Mouse (Mus musculus) stomach, embryonic 16.5 days (tissue): Measurements from ENCODE around the gene Mrpl48. TPM values are rescaled to one million over a fixed set of nuclear protein-coding genes. Genes with fewer than 3 reads are reported as not detected.
"Not testable (repeated sequence)": the region's sequence is repeated elsewhere in the genome, so short reads cannot be mapped to it uniquely, and the experiment has no call there.

Experiments used
- ATAC-seq: fragments of 200-750 bp; cut with Nextera tagmentation; 2 replicates; pipeline ENCODE4 v1.8.0; 2017; ENCODE audit warnings: moderate number of reproducible peaks, moderate TSS enrichment; ENCODE audit not compliant: insufficient read depth, low FRiP score
- H3K27ac ChIP-seq: fragments of 300-500 bp; sonication (generic); 2 replicates; pipeline ENCODE4 v1.5.1; 2014; ENCODE audit warnings: low read length
- H3K27me3 ChIP-seq: fragments of 300-500 bp; sonication (generic); 2 replicates; pipeline ENCODE4 v1.6.1; 2014; ENCODE audit warnings: low read length, control low read depth, mixed read lengths; ENCODE audit not compliant: control insufficient read depth, insufficient read depth
- H3K36me3 ChIP-seq: fragments of 300-500 bp; sonication (generic); 2 replicates; pipeline ENCODE4 v1.6.1; 2014; ENCODE audit warnings: low read length; ENCODE audit not compliant: control insufficient read depth, insufficient read depth
- H3K4me1 ChIP-seq: fragments of 300-500 bp; sonication (generic); 2 replicates; pipeline ENCODE4 v1.6.1; 2014; ENCODE audit warnings: low read length, control low read depth, mixed read lengths; ENCODE audit not compliant: control insufficient read depth, insufficient read depth
- H3K4me2 ChIP-seq: fragments of 300-500 bp; sonication (generic); 2 replicates; pipeline ENCODE4 v1.6.1; 2014; ENCODE audit warnings: low read depth, low read length, mixed read lengths
- H3K4me3 ChIP-seq: fragments of 300-500 bp; sonication (generic); replicated peaks from 2 replicates; pipeline ENCODE4 v1.5.1; 2014; ENCODE audit warnings: mild to moderate bottlenecking, low read length
- H3K9ac ChIP-seq: fragments of 300-500 bp; sonication (generic); 2 replicates; pipeline ENCODE4 v1.6.1; 2014; ENCODE audit warnings: low read length
- H3K9me3 ChIP-seq: fragments of 300-500 bp; sonication (generic); replicated peaks from 2 replicates; pipeline ENCODE4 v1.6.1; 2016; ENCODE audit warnings: low read length, control low read depth; ENCODE audit not compliant: control insufficient read depth
- WGBS: fragments of 180-500 bp; shearing (Covaris S2); extraction: QIAGEN DNeasy Blood & Tissue Kit; methylation state at CpG from one replicate; pipeline ENCODE4 v1.1.7; 2014; 5-methylcytosine and 5-hydroxymethylcytosine counted together
- polyA plus RNA-seq: library from polyadenylated mRNA; unstranded; fragments of >200 nt; fragmentation: Nextera tagmentation; extraction: Ambion mirVana; gene quantifications from 2 replicates; pipeline ENCODE4 v1.2.1, GENCODE M21; 2015

The Mrpl48 gene
- polyA plus RNA-seq, 1 experiment from 2014 or later, result 76.9 TPM

- no peak for ATAC-seq
- Histone ChIP-seq H3K36me3 (0 out of 2 replicates have a peak, but pooled peaks cover 3% of the 10 kb centered on the region), H3K4me2 (no peak overlapping the region), H3K4me3 (no peak overlapping the region), H3K27ac (no peak overlapping the region), H3K9ac (no peak overlapping the region), H3K4me1 (no peaks in the 10 kb centered on the region), H3K9me3 (no peaks in the 10 kb centered on the region), H3K27me3 (no peaks in the 10 kb centered on the region)
- 75% methylated on average over 3 of the region's 3 CpGs for WGBS
Observed at GRCm38 (mm10) chr7:100570930-100571715, 37.0 kb downstream of the Mrpl48 start.

- ATAC-seq, result no peak
- Histone ChIP-seq H3K4me2 (no peak overlapping the region), H3K9me3 (no peaks in the 10 kb centered on the region), H3K27ac (no peak overlapping the region), H3K27me3 (no peaks in the 10 kb centered on the region), H3K4me1 (no peaks in the 10 kb centered on the region), H3K4me3 (no peak overlapping the region), H3K9ac (no peak overlapping the region), H3K36me3 (0 out of 2 replicates have a peak, but pooled peaks cover 3% of the 10 kb centered on the region)
Observed at GRCm38 (mm10) chr7:100569907-100570306, 38.2 kb downstream of the Mrpl48 start.

- not testable (repeated sequence) for H3K9ac ChIP-seq, H3K9me3 ChIP-seq, H3K4me2 ChIP-seq, H3K27me3 ChIP-seq, H3K4me3 ChIP-seq, H3K36me3 ChIP-seq, H3K27ac ChIP-seq, H3K4me1 ChIP-seq, ATAC-seq
- 71% methylated on average over 5 of the region's 5 CpGs for WGBS
Observed at GRCm38 (mm10) chr7:100567238-100567637, 40.9 kb downstream of the Mrpl48 start.

GRCm38 (mm10) chr7:100561861-100562587 lies 46.1 kb downstream of the Mrpl48 start:
- ATAC-seq, result no peak
- Histone ChIP-seq H3K27me3 (no peaks in the 10 kb centered on the region), H3K9me3 (no peaks in the 10 kb centered on the region), H3K36me3 (peaks cover 7% of the 10 kb centered on the region), H3K4me3 (no peak overlapping the region), H3K4me1 (no peaks in the 10 kb centered on the region), H3K9ac (no peak overlapping the region), H3K27ac (no peak overlapping the region), H3K4me2 (no peak overlapping the region)
- 81% methylated on average over 11 of the region's 11 CpGs for WGBS

GRCm38 (mm10) chr7:100559331-100559730 lies 48.8 kb downstream of the Mrpl48 start:
- Histone ChIP-seq H3K9ac (no peak overlapping the region), H3K36me3 (peaks cover 7% of the 10 kb centered on the region), H3K4me1 (peaks cover 3% of the 10 kb centered on the region; the same call in 1 of the 2 replicates), H3K9me3 (no peaks in the 10 kb centered on the region), H3K27ac (no peak overlapping the region), H3K4me3 (no peak overlapping the region), H3K27me3 (no peaks in the 10 kb centered on the region), H3K4me2 (no peak overlapping the region)
- ATAC-seq, result no peak
- WGBS, result 78% methylated on average over 4 of the region's 4 CpGs

- no peak overlapping the region for H3K9ac ChIP-seq
- no peak overlapping the region for H3K4me3 ChIP-seq
- no peak for ATAC-seq
- peaks cover 7% of the 10 kb centered on the region for H3K36me3 ChIP-seq
- H3K27ac ChIP-seq, result no peak overlapping the region
- H3K9me3 ChIP-seq, result no peaks in the 10 kb centered on the region
- H3K4me1 ChIP-seq, result peaks cover 3% of the 10 kb centered on the region; the same call in 1 of the 2 replicates
- no peaks in the 10 kb centered on the region for H3K27me3 ChIP-seq
- H3K4me2 ChIP-seq, result no peak overlapping the region
- WGBS, result 67% methylated on average over 5 of the region's 5 CpGs
Observed at GRCm38 (mm10) chr7:100557241-100557640, 50.9 kb downstream of the Mrpl48 start.

GRCm38 (mm10) chr7:100555431-100555951 lies 52.6 kb downstream of the Mrpl48 start:
- WGBS, result 35% methylated on average over 13 of the region's 13 CpGs
- H3K4me2 ChIP-seq, result peak overlapping the region; percentile 28

GRCm38 (mm10) chr7:100554939-100555338 lies 53.2 kb downstream of the Mrpl48 start:
- H3K36me3 ChIP-seq, result no peaks in the 10 kb centered on the region
- WGBS, result 45% methylated on average over 5 of the region's 5 CpGs
- peaks cover 3% of the 10 kb centered on the region; the same call in 1 of the 2 replicates for H3K4me1 ChIP-seq
- no peak overlapping the region for H3K9ac ChIP-seq
- 0 out of 2 replicates have a peak overlapping the region, but pooled peaks have one; percentile 28 for H3K4me2 ChIP-seq
- H3K4me3 ChIP-seq, result no peak overlapping the region
- H3K27me3 ChIP-seq, result no peaks in the 10 kb centered on the region
- H3K27ac ChIP-seq, result peak overlapping the region; percentile 85
- no peaks in the 10 kb centered on the region for H3K9me3 ChIP-seq
- ATAC-seq, result peak; percentile 73; the same call in 1 of the 2 replicates

More at GRCm38 (mm10) chr7:100555431-100555951, 52.6 kb downstream of the Mrpl48 start:
- ATAC-seq, result peak; percentile 62; the same call in 1 of the 2 replicates
- H3K9me3 ChIP-seq, result no peaks in the 10 kb centered on the region
- no peaks in the 10 kb centered on the region for H3K27me3 ChIP-seq
- H3K36me3 ChIP-seq, result no peaks in the 10 kb centered on the region
- H3K9ac ChIP-seq, result no peak overlapping the region; the same call in 1 of the 2 replicates
- no peak overlapping the region for H3K4me3 ChIP-seq
- peaks cover 3% of the 10 kb centered on the region; the same call in 1 of the 2 replicates for H3K4me1 ChIP-seq
- H3K27ac ChIP-seq, result peak overlapping the region; percentile 85
